Mouse (Mus musculus) G1E (cell line): Measurements from ENCODE around the gene Rapgef5.

Experiments
- CTCF ChIP-seq: IDR thresholded peaks from 2 replicates; pipeline ENCODE4 v1.5.1; 2012; ENCODE audit warnings: low read depth, low read length, inconsistent platforms, mixed read lengths
- GATA1 ChIP-seq: IDR thresholded peaks from 2 replicates; pipeline ENCODE4 v1.6.1; 2012; ENCODE audit warnings: borderline replicate concordance, low read length, inconsistent platforms, mixed read lengths
- GATA2 ChIP-seq: IDR thresholded peaks from 2 replicates; pipeline ENCODE4 v1.6.1; 2012; ENCODE audit warnings: low read depth, low read length, inconsistent platforms, borderline replicate concordance
- POLR2AphosphoS5 ChIP-seq: IDR thresholded peaks from 2 replicates; pipeline ENCODE4 v1.6.1; 2012; ENCODE audit warnings: low read depth, low read length, inconsistent platforms; ENCODE audit not compliant: insufficient replicate concordance

DNA sequence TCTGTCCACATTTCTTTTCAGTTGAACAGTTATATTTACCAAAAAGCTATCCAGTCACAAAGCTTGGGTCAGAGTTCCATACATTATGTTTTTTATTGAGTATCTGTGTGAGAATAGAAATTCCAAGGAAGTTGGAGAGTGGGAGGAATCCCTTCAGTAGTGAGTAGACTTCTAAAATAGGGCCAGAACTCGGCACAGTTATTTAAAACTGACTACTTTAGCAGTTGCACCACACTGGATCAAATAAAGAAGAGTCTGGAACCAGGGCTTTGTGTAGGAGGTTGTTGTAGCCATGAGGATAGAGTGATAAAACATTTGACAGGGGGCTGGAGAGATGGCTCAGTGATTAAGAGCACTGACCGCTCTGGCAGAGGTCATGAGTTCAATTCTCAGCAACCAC is 129.5 kb downstream of the Rapgef5 start:
- no peak for TF ChIP-seq CTCF
- TF ChIP-seq GATA2, result no peak
- no peak for TF ChIP-seq GATA1
- no peak for TF ChIP-seq POLR2AphosphoS5
